Comparison of ENCODE assay signal across 8 mouse cellular contexts in genomic region chr14:76488101-76489044, GRCm38 (mm10).
DNase-seq lines count a peak whose midpoint lies in the region; ATAC-seq and TF ChIP-seq lines count a peak whose summit lies in the region.

No protein-coding gene starts in this region.

- DNase-seq in kidney, postnatal 0 days (ENCODE audit: low spot score), result no peak
- DNase-seq in kidney, postnatal 36 days, result no peak
- DNase-seq in embryo, embryonic 10.5 days (ENCODE audit: low spot score), result peak; percentile 81
- peak; percentile 55 for DNase-seq in midbrain, postnatal 0 days (ENCODE audit: low spot score)
- no peak for DNase-seq in layer of hippocampus, postnatal 25 days (ENCODE audit: extremely low spot score in 1 of 2, low spot score in 1 of 2)
- no peak for DNase-seq in kidney, adult 18-20 months
- DNase-seq in heart, adult 9 months (ENCODE audit: low spot score in 2 of 2), result no peak

- no peak; the same call in 1 of the 2 replicates for ATAC-seq in kidney, postnatal 0 days (replicated peaks; ENCODE audit: low FRiP score, low read depth)
- no peak for ATAC-seq in hindbrain, embryonic 13.5 days (ENCODE audit: low FRiP score)
- no peak for ATAC-seq in midbrain, postnatal 0 days (ENCODE audit: low FRiP score)

- no peak overlapping the region for H3K9ac ChIP-seq in kidney, postnatal 0 days (ENCODE audit: low read depth, low read length)
- H3K9ac ChIP-seq in hindbrain, embryonic 13.5 days, result peak overlapping the region; percentile 9; the same call in 1 of the 2 replicates
- no peak overlapping the region for H3K9ac ChIP-seq in midbrain, postnatal 0 days (replicated peaks; ENCODE audit: low read length, poor library complexity, severe bottlenecking)

- H3K27me3 ChIP-seq in kidney, postnatal 0 days (ENCODE audit: insufficient read depth, low read length), result no peaks in the 10 kb centered on the region
- H3K27me3 ChIP-seq in hindbrain, embryonic 13.5 days, result no peaks in the 10 kb centered on the region
- H3K27me3 ChIP-seq in midbrain, postnatal 0 days (ENCODE audit: insufficient read depth, low read length), result no peaks in the 10 kb centered on the region

- peak; percentile 53 for TF ChIP-seq CTCF in kidney, postnatal 0 days (IDR thresholded peaks at IDR 0.05; ENCODE audit: low read depth)
- peak; percentile 64 for TF ChIP-seq CTCF in midbrain, postnatal 0 days (IDR thresholded peaks at IDR 0.05)

- 44% methylated on average over 18 of the region's 18 CpGs for WGBS in kidney, postnatal 0 days
- WGBS in hindbrain, embryonic 13.5 days, result 71% methylated on average over 18 of the region's 18 CpGs
- 76% methylated on average over 18 of the region's 18 CpGs for WGBS in midbrain, postnatal 0 days

- no peak overlapping the region for H3K4me2 ChIP-seq in kidney, postnatal 0 days (ENCODE audit: low read length)
- no peak overlapping the region for H3K4me2 ChIP-seq in hindbrain, embryonic 13.5 days
- no peak overlapping the region for H3K4me2 ChIP-seq in midbrain, postnatal 0 days (ENCODE audit: low read depth, low read length, poor library complexity, severe bottlenecking)

- H3K4me1 ChIP-seq in kidney, postnatal 0 days (replicated peaks; ENCODE audit: insufficient read depth, low read length), result peaks cover 5% of the 10 kb centered on the region; the same call in 1 of the 2 replicates
- peaks cover 26% of the 10 kb centered on the region for H3K4me1 ChIP-seq in hindbrain, embryonic 13.5 days (replicated peaks)
- H3K4me1 ChIP-seq in midbrain, postnatal 0 days (ENCODE audit: insufficient read depth, low read length), result no peaks in the 10 kb centered on the region; the same call in 1 of the 2 replicates

- H3K27ac ChIP-seq in kidney, postnatal 0 days, result peak overlapping the region; percentile 54
- H3K27ac ChIP-seq in hindbrain, embryonic 13.5 days, result peak overlapping the region; percentile 60
- H3K27ac ChIP-seq in midbrain, postnatal 0 days (ENCODE audit: low read depth, low read length), result peak overlapping the region; percentile 43

- H3K36me3 ChIP-seq in kidney, postnatal 0 days (ENCODE audit: insufficient read depth, low read length), result no peaks in the 10 kb centered on the region
- 0 out of 2 replicates have a peak, but pooled peaks cover 7% of the 10 kb centered on the region for H3K36me3 ChIP-seq in hindbrain, embryonic 13.5 days
- no peaks in the 10 kb centered on the region for H3K36me3 ChIP-seq in midbrain, postnatal 0 days (ENCODE audit: insufficient read depth, low read length)

- H3K9me3 ChIP-seq in kidney, postnatal 0 days (replicated peaks; ENCODE audit: low read length), result no peaks in the 10 kb centered on the region
- no peaks in the 10 kb centered on the region for H3K9me3 ChIP-seq in hindbrain, embryonic 13.5 days
- no peaks in the 10 kb centered on the region for H3K9me3 ChIP-seq in midbrain, postnatal 0 days (ENCODE audit: low read length)

- H3K4me3 ChIP-seq in kidney, postnatal 0 days (replicated peaks; ENCODE audit: low read depth, low read length), result no peak overlapping the region
- H3K4me3 ChIP-seq in hindbrain, embryonic 13.5 days, result no peak overlapping the region
- no peak overlapping the region for H3K4me3 ChIP-seq in midbrain, postnatal 0 days (ENCODE audit: low read depth, low read length)

Comparison
In these comparisons a context has a peak if more than half of its experiments do, and no peak if none do; other contexts are left out.
1. DNase-seq: peak in embryo, embryonic 10.5 days (single experiment) and midbrain, postnatal 0 days (single experiment); none in kidney, postnatal 0 days (single experiment), kidney, postnatal 36 days (0 of 2), layer of hippocampus, postnatal 25 days (0 of 2), kidney, adult 18-20 months (single experiment) and heart, adult 9 months (0 of 2).
2. Peak in every context shown above with its lines, with median percentiles within 50 percentile points of each other: H3K27ac ChIP-seq.